Mouse (Mus musculus) splenic B cell, adult 2 months (primary cell): ENCODE data around the gene Gsdma3.
"Not testable (repeated sequence)": the region's sequence is repeated elsewhere in the genome, so short reads cannot be mapped to it uniquely, and the experiment has no call there.

Experiments
- DNase-seq: peaks from one replicate; pipeline ENCODE4 v3.0.0-alpha.2; 2011; ENCODE audit warnings: low read depth, low spot score
- H3K27me3 ChIP-seq: 2 replicates; pipeline ENCODE4 v1.6.1; 2012; ENCODE audit warnings: mild to moderate bottlenecking, low read length, moderate library complexity, mixed read lengths; ENCODE audit not compliant: control insufficient read depth, poor library complexity, insufficient read depth, severe bottlenecking
- H3K36me3 ChIP-seq: 2 replicates; pipeline ENCODE4 v1.6.1; 2012; ENCODE audit warnings: mild to moderate bottlenecking, low read length, moderate library complexity, mixed read lengths; ENCODE audit not compliant: control insufficient read depth, poor library complexity, insufficient read depth, severe bottlenecking

Gsdma3 gene

DNA sequence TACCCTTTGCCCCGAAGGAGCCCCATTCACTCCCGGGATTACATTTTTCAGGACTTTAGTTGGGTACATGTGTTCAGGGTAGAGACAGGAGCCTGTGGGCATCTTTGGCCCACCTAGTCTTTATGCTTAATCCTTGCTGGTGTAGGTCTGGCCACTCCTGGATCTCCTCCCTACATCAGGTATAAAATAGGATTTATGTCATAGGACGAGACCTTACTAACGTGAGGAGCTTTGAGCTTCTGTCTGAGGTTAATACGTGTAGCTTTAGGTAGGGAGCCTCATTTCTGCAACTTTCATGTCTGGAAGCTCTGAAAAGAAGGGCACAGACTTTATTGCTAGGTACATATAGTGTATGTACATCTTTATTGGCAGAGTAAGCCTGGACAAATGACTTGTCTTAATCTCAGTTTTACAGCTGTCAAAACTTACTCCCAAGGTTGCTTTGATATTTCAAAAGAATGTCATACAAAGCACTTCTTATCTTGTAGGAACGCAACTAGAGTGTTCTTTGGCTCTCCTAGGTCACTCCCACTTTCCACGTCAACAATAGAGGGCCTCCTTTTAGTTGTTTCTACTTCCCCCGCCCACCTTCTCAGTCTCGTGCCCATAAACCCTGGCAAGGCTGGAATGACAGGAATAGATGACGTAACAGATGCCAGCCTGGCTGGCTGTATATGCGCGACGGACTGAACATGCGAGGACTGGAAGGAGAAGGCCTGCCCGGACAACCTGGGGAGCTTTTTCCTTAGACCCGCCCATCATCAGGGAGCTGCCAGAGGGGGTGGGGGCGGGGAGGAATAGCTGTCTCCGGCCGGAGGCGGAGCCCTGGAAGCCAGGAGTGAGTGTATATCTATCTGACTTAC, 38.2 kb upstream of the Gsdma3 start:
- H3K27me3 ChIP-seq, result no peaks in the 10 kb centered on the region; the same call in 1 of the 2 replicates
- no peaks in the 10 kb centered on the region; the same call in 1 of the 2 replicates for H3K36me3 ChIP-seq
- peak; percentile 56 for DNase-seq

DNA sequence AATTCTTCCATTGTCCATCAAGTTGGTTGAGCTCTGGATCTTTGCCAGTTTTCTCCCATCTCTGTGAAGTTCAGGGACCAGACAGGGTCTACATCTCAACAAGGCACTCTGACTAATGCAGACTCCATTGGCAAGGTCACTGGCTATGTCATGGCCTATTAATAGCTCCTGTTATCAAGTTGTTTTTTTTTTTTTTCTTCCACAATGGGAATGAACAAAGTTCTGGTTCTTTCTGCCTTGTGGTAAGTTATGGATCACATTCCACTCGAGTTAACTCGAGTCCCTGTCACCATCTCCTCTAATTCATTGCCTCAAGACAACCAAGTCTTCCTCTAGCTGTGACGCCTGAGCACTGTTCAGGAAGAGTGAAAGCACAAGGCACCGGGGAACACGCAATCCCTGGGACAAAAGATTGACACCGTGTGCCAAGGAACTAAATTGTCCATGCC, 37.3 kb upstream of the Gsdma3 start:
- H3K36me3 ChIP-seq, result no peaks in the 10 kb centered on the region
- DNase-seq, result no peak
- no peaks in the 10 kb centered on the region; the same call in 1 of the 2 replicates for H3K27me3 ChIP-seq

DNA sequence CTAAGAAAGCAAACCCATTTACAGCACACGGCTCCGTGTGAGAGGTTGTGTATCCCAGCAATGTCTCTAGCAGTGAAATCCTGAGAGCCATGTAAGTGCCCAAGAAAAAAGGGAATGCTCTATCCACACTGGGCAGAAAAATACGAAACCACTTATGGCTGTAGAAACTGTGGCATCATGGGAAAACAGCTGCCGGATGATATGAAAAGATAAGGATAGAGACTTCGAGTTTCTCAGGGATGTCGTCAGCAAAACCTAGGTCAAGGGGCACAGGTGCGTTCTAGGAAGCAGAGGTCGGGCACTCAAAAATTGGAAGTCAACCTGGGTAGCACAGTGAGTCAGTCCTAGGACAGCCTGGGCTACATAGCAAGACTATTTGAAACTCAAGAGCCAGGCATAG, 36.9 kb upstream of the Gsdma3 start:
- DNase-seq, result no peak
- Histone ChIP-seq H3K27me3 (no peaks in the 10 kb centered on the region; the same call in 1 of the 2 replicates), H3K36me3 (no peaks in the 10 kb centered on the region)

DNA sequence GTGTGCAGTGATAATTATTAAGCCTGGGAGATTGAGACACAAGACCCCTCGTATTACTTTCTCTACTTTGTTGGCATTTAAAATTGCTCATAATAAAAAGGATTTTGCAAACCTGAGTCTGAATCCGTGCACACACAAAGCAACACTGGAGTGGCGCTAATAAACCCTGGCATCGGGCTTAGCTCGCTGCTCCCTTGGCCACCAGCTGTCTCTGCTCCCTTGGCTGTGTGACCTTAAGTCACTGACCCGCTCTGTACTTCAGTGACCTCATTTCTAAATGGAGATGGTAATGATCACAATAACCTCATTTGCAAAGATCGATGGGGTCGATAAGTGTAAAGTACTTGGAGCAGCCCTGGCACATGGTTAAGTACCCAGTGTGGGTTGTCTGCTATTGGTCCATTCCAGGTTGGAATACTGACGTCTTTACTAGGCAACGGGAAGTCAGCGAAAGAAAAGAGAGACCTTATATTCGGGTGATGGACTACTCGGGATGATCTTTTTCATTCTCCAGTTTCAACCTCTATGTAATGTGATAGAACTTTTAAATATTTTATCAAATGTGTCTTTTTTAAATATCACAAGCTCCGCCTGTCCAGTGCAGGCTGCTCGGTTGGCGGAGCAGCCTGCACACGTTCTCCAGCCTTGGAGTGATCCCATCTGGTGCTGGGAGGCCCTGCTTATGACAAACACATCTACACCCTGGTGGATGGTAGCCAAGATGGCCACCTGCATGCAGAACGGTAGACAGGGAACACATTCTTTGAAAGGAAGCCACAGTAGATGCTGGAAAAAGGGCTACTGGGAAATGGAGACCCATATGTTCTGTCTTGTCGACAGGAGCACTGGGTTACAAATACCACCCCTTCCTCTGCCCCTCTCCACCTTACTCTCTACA, 35.4 kb upstream of the Gsdma3 start:
- Histone ChIP-seq H3K36me3 (no peaks in the 10 kb centered on the region), H3K27me3 (no peaks in the 10 kb centered on the region; the same call in 1 of the 2 replicates)
- no peak for DNase-seq

DNA sequence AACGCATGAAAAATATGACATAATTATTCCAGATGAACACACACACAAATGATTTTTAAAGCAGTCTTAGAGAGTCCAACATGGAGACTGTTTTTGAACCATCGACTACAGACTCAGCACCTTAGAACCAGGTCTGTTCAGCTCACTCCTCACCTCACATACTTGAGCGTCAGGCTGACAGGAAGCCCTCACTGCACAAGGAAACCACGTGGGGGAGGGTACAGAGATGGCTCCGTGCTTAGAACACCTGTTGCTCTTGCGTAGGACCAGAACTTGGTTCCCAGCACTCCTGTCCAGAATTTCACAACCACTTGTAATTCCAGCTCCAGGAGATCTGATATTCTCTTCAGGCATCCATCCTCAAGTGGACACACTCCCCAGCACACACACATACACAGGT, 31.1 kb upstream of the Gsdma3 start:
- DNase-seq, result no peak
- no peaks in the 10 kb centered on the region; the same call in 1 of the 2 replicates for H3K27me3 ChIP-seq
- no peaks in the 10 kb centered on the region for H3K36me3 ChIP-seq

DNA sequence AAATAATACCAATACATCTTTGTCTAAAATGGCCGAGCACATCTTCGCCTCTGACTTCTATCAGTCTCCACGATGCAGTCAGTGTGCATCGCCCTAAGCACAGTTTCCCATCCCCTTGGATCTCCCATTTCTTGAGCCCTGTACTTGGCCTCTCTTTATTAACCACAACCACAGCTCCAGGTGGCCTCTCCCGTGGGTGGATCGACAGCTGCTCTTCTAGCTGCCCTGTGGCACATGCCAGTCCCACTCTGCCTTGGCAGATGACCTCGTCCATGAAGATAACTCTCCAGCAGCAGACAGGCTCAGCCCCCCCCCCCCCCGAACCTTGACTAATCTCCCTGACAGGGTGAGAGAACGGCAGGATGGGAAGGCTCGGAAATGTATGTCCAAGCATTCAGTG, 30.7 kb upstream of the Gsdma3 start:
- Histone ChIP-seq H3K27me3 (no peaks in the 10 kb centered on the region; the same call in 1 of the 2 replicates), H3K36me3 (no peaks in the 10 kb centered on the region)
- DNase-seq, result no peak

DNA sequence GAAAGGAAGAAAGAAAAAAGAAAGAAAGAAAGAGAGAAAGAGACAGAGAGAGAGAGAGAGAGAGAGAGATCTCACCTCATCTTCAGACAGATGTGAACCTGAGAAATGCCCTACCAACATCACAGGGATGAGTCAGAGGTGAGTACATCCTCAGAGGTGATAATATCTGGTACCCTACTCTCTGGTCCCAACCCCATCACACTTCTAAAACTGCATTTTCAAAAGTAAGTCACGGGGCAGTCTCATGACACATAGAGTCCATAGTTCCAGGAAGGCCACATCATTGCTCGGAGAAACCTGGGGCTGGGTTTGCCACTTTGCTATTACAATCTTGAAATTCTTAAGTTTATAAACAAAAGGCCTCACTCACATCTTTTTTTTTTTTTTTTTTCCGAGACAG, 30.2 kb upstream of the Gsdma3 start:
- Histone ChIP-seq H3K27me3 (no peaks in the 10 kb centered on the region; the same call in 1 of the 2 replicates), H3K36me3 (no peaks in the 10 kb centered on the region)
- no peak for DNase-seq

DNA sequence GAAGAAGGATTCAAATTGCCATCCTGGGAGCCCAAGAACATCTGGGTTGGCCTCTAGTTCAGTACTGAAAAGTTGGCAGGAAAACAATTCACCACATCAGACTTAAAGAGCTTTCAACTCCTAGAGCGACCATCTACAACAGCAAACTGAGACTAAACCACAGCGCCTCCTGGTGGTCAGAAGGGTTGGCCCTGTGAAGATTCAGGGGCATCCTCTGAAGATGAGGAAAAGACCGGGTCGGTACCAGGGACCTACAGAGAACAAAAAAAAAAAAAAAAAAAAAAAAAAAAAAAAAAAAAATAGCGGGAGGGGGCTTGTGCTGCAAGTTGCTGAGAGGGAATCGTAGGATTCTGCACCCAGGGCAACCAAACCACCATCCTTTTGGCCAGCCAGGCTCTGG, 28.8 kb upstream of the Gsdma3 start:
- Histone ChIP-seq H3K27me3 (no peaks in the 10 kb centered on the region; the same call in 1 of the 2 replicates), H3K36me3 (no peaks in the 10 kb centered on the region)
- peak; percentile 92 for DNase-seq

DNA sequence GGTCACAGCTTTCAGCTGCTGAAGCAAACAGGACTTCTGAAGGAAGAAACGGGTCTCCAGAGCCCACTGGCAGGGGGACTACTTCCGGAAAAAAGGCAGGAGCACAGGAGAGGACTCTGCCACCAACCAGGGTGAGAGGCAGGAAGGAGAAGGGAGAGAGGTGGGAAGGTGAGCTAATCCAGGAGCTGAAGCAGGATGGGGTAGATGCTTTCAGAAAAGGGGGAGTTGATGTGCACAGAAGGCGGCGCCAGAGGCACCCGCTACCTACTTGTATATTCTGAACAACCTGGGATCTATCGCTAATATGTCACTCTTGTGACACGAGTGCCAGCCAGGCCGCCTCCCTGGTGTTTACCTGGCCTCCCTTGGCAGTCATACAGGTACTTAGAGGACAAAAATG, 28.2 kb upstream of the Gsdma3 start, which contains the start of gene Lrrc3c:
TSS of gene Lrrc3c (plus strand) at position 301 of the 400 bp plus-strand sequence.
- no peaks in the 10 kb centered on the region for H3K36me3 ChIP-seq
- H3K27me3 ChIP-seq, result no peaks in the 10 kb centered on the region
- no peak for DNase-seq

DNA sequence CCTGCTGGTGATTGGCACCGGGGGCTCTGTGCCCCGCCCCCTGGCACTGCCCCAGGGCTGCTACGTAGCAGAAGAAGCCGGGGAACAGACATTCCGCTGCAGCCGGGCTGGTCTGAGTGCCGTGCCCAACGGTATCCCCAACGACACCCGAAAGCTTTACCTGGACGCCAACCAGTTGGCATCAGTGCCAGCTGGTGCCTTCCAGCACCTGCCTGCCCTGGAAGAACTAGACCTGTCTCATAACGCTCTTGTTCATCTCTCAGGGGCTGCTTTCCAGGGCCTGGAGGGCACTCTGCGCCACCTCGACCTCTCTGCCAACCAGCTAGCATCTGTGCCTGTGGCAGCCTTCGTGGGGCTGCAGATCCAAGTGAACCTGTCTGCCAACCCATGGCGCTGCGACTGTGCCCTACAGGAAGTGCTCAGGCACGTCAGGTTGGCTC, 27.3 kb upstream of the Gsdma3 start:
- H3K27me3 ChIP-seq, result no peaks in the 10 kb centered on the region
- DNase-seq, result no peak
- no peaks in the 10 kb centered on the region for H3K36me3 ChIP-seq

DNA sequence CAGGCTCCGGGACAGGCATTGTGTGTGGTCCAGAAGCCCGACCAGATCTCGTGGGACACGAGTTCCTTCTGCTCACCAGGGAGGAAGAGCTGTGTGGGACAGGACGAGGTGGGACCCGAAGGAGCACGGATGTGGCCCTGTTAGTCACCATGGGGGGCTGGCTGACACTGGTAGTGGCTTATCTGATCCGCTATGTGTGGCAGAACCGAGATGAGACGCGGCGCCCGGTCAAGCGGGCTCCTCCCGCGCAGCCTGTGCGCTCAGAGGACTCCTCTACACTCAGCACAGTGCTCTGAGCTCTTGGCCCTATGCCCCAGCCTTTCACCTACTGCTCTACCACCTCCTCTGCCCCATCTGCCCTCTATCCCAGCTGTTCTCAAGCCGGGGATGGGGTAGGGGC, 26.9 kb upstream of the Gsdma3 start:
- Histone ChIP-seq H3K27me3 (no peaks in the 10 kb centered on the region), H3K36me3 (no peaks in the 10 kb centered on the region)
- DNase-seq, result no peak

DNA sequence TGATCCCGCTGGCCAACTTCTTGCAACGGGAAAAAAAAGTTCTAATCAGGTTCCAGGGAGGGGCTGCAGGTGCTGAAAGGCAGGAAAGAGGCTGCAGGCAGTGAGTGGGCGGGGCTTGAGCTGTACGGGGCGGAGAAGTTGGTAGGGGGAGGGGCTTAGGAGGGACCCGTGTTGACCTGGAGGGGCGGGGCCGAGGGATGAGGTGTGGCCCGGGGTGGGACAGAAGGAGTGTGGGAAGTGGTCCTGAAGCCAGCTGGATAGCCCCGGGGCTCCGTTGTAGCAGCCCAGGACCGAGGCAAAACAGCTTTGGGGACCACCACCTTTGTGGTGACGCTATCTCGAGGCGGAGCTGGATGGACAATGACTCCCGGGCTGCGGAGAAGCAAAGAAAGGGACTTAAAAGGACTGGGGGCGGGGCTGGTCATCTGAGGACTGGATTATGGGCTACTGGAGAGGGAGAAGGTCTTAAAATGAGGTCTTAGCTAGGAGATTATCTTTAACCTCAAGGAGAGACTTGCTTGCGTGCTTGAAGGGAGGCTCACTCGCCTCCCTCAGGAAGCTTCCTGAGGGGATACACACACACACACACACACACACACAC, 24.0 kb upstream of the Gsdma3 start:
- peak; percentile 53 for DNase-seq
- Histone ChIP-seq H3K27me3 (no peaks in the 10 kb centered on the region), H3K36me3 (no peaks in the 10 kb centered on the region)

DNA sequence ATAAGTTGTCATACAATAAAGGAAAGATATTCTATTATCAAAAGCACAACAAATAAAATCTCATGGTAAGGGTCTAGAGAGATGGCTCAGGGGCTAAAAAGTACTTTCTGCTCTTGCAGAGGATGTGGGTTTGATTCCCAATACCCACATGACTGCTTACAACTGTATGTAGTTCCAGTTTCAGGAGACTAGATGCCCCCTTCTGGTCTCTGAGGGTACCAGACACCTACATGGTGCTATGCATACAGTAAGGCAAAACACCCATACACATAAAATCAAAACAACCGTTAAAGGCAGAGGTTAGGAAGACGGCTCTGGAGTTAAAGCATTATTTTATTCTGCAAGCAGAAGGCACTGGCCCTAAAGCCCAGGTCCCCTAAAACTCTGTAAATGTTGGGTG, 22.2 kb upstream of the Gsdma3 start:
- DNase-seq, result peak; percentile 38
- H3K27me3 ChIP-seq, result no peaks in the 10 kb centered on the region
- H3K36me3 ChIP-seq, result no peaks in the 10 kb centered on the region

DNA sequence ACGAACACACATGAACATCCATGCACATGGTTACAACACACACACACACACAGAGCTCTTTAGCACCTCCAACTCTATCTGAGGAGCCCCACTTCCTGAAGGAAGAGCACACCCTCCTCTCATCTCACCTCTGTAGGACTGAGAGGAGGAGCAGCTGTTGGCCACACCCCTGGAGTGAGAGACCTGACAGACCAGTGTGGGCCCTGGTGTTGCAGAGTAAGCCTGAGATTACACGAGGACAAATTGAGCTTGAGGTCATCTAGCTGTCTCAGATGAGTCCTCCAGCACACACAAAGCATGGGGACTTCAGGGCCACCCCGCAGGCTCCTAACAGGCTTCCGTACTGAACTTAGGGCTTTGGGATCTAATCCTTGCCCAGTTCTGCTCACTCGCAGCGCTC, 21.2 kb upstream of the Gsdma3 start:
- H3K36me3 ChIP-seq, H3K27me3 ChIP-seq, DNase-seq: not testable (repeated sequence)
